Mouse (Mus musculus): ENCODE results near the gene Kank4. TPM values are rescaled to one million over a fixed set of nuclear protein-coding genes. Genes with fewer than 3 reads are reported as not detected.

Kank4 gene
- polyA plus RNA-seq, 1 experiment from 2014 or later: 0.70 TPM

- no peak overlapping the region for H3K9ac ChIP-seq
- H3K4me2 ChIP-seq: peak overlapping the region; percentile 27
- 50% methylated on average over 11 of the region's 11 CpGs for WGBS
- H3K27me3 ChIP-seq (replicated peaks): no peaks in the 10 kb centered on the region
- peak overlapping the region; percentile 79 for H3K27ac ChIP-seq (replicated peaks)
- no peak for ATAC-seq (ENCODE audit: extremely low read depth, insufficient number of reproducible peaks, low FRiP score, low TSS enrichment)
- H3K9me3 ChIP-seq: no peaks in the 10 kb centered on the region
- no peak overlapping the region for H3K4me3 ChIP-seq
- peaks cover 28% of the 10 kb centered on the region for H3K4me1 ChIP-seq
- no peaks in the 10 kb centered on the region for H3K36me3 ChIP-seq
These were observed 20.6 kb downstream of the Kank4 start for GRCm38 (mm10) chr4:98796591-98797341.

- H3K4me2 ChIP-seq: no peak overlapping the region
- H3K4me1 ChIP-seq: peaks cover 25% of the 10 kb centered on the region
- no peak overlapping the region for H3K4me3 ChIP-seq
- no peak overlapping the region for H3K27ac ChIP-seq (replicated peaks)
- H3K9me3 ChIP-seq: no peaks in the 10 kb centered on the region
- no peaks in the 10 kb centered on the region for H3K36me3 ChIP-seq
- WGBS: 77% methylated on average over 2 of the region's 2 CpGs
- H3K9ac ChIP-seq: no peak overlapping the region
- peaks cover 3% of the 10 kb centered on the region; the same call in 1 of the 2 replicates for H3K27me3 ChIP-seq (replicated peaks)
- no peak for ATAC-seq (ENCODE audit: extremely low read depth, insufficient number of reproducible peaks, low FRiP score, low TSS enrichment)
These were observed 22.1 kb downstream of the Kank4 start for GRCm38 (mm10) chr4:98795241-98795640.

GRCm38 (mm10) chr4:98793486-98793885, 23.9 kb downstream of the Kank4 start:
- no peak for ATAC-seq (ENCODE audit: extremely low read depth, insufficient number of reproducible peaks, low FRiP score, low TSS enrichment)
- H3K9me3 ChIP-seq: no peaks in the 10 kb centered on the region
- H3K27ac ChIP-seq (replicated peaks): no peak overlapping the region
- H3K4me2 ChIP-seq: no peak overlapping the region
- H3K27me3 ChIP-seq (replicated peaks): peaks cover 3% of the 10 kb centered on the region; the same call in 1 of the 2 replicates
- H3K36me3 ChIP-seq: no peaks in the 10 kb centered on the region
- 84% methylated on average over 9 of the region's 9 CpGs for WGBS
- H3K9ac ChIP-seq: no peak overlapping the region
- H3K4me3 ChIP-seq: no peak overlapping the region
- H3K4me1 ChIP-seq: peaks cover 41% of the 10 kb centered on the region

- H3K36me3 ChIP-seq: no peaks in the 10 kb centered on the region
- H3K27me3 ChIP-seq (replicated peaks): peaks cover 3% of the 10 kb centered on the region; the same call in 1 of the 2 replicates
- 29% methylated on average over 1 of the region's 1 CpGs for WGBS
- peaks cover 23% of the 10 kb centered on the region for H3K4me1 ChIP-seq
- H3K4me2 ChIP-seq: peak overlapping the region; percentile 69; the same call in 1 of the 2 replicates
- H3K9me3 ChIP-seq: no peaks in the 10 kb centered on the region
- H3K9ac ChIP-seq: no peak overlapping the region
- H3K4me3 ChIP-seq: no peak overlapping the region
- no peak for ATAC-seq (ENCODE audit: extremely low read depth, insufficient number of reproducible peaks, low FRiP score, low TSS enrichment)
- H3K27ac ChIP-seq (replicated peaks): no peak overlapping the region
These were observed 26.6 kb downstream of the Kank4 start for GRCm38 (mm10) chr4:98790721-98791120.

- Histone ChIP-seq H3K27me3 (replicated peaks) (peaks cover 3% of the 10 kb centered on the region; the same call in 1 of the 2 replicates), H3K9ac (peak overlapping the region; percentile 65), H3K9me3 (no peaks in the 10 kb centered on the region), H3K4me3 (peak overlapping the region; percentile 50), H3K4me1 (peaks cover 23% of the 10 kb centered on the region), H3K27ac (replicated peaks) (peak overlapping the region; percentile 54), H3K36me3 (no peaks in the 10 kb centered on the region), H3K4me2 (peak overlapping the region; percentile 69)
- no peak for ATAC-seq (ENCODE audit: extremely low read depth, insufficient number of reproducible peaks, low FRiP score, low TSS enrichment)
- WGBS: 4% methylated on average over 10 of the region's 10 CpGs
These were observed 27.5 kb downstream of the Kank4 start for GRCm38 (mm10) chr4:98789861-98790311.

DNA sequence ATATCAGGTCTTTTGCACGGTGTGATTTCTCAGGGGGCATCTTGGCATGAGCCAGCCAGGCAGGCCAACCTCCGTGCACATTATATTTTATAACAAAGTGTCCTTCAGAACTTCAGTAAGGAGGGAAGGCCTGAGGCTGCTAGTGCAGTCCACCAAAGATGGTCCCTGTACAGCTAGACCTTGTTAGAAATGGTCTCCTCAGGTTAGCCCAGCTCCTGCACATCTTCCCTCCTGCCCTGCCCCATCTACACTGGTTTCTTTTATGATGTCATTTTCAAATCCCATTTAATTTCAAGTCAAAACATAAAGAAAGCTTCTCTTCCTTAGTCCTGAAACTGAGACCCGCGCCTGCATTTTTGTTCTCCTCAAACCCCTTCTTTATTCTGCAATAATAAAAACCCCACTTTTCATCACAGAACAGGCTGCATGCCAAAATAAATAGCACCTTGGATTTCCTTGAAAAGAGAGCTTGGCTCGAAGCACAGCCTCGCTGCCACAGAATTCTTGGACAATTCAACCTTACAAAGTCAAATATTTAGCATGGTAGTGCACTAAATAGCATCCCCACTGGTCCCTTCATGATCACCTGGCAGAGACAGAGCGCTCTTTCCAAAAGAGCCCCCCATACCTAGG, 28.1 kb downstream of the Kank4 start:
- no peaks in the 10 kb centered on the region for H3K36me3 ChIP-seq
- peak overlapping the region; percentile 69 for H3K4me2 ChIP-seq
- peaks cover 3% of the 10 kb centered on the region; the same call in 1 of the 2 replicates for H3K27me3 ChIP-seq (replicated peaks)
- H3K9me3 ChIP-seq: no peaks in the 10 kb centered on the region
- WGBS: 54% methylated on average over 7 of the region's 7 CpGs
- peak overlapping the region; percentile 54 for H3K27ac ChIP-seq (replicated peaks)
- H3K4me1 ChIP-seq: peaks cover 23% of the 10 kb centered on the region
- H3K4me3 ChIP-seq: peak overlapping the region; percentile 50
- peak overlapping the region; percentile 65 for H3K9ac ChIP-seq
- ATAC-seq (ENCODE audit: extremely low read depth, insufficient number of reproducible peaks, low FRiP score, low TSS enrichment): no peak

DNA sequence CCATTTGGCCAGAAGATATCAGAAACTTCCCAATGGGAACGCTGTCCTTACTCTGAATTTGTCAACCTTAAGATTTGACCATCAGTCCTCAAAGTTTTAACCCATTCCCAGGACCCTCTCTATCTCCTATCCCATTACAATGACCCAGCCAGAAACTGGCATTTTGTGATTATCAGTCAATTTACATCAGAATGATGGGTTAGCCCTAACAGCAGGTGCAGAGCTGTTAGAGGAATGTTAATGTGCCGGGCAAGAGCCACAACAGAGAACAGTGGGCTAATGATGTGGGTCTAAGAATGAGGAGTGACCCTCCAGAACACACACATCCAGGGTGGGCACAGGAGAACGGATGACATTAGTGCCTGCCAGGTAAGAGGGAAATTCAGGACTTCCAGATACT, 31.1 kb downstream of the Kank4 start:
- no peak for ATAC-seq (ENCODE audit: extremely low read depth, insufficient number of reproducible peaks, low FRiP score, low TSS enrichment)
- H3K9me3 ChIP-seq: no peaks in the 10 kb centered on the region
- H3K9ac ChIP-seq: no peak overlapping the region
- 42% methylated on average over 3 of the region's 3 CpGs for WGBS
- H3K4me2 ChIP-seq: no peak overlapping the region
- H3K4me1 ChIP-seq: peaks cover 23% of the 10 kb centered on the region
- H3K27me3 ChIP-seq (replicated peaks): peaks cover 3% of the 10 kb centered on the region; the same call in 1 of the 2 replicates
- H3K27ac ChIP-seq (replicated peaks): no peak overlapping the region
- no peaks in the 10 kb centered on the region for H3K36me3 ChIP-seq
- H3K4me3 ChIP-seq: no peak overlapping the region

DNA sequence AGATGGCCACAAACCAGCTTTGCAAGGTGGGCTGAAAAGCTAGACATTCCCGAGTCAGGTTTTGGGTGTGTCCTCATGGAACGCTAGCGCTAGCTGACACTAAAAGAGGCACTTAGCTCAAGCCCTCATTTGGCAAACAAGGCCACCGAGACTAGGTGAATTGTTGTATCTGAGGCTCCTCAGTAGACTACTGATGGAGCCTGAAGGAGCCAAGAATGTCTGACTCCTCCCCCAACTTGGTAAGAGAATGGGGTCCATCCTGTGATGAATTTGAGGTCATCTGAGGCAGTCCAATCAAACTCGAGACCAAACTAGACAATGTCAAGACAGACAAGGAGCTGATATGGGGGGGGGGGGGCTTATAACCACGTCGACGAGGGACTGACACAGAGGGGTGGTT, 31.5 kb downstream of the Kank4 start:
- H3K27me3 ChIP-seq (replicated peaks): no peaks in the 10 kb centered on the region
- H3K9ac ChIP-seq: no peak overlapping the region
- H3K9me3 ChIP-seq: no peaks in the 10 kb centered on the region
- no peak overlapping the region for H3K4me3 ChIP-seq
- ATAC-seq (ENCODE audit: extremely low read depth, insufficient number of reproducible peaks, low FRiP score, low TSS enrichment): no peak
- H3K4me1 ChIP-seq: peaks cover 23% of the 10 kb centered on the region
- H3K4me2 ChIP-seq: no peak overlapping the region
- no peaks in the 10 kb centered on the region for H3K36me3 ChIP-seq
- 38% methylated on average over 8 of the region's 8 CpGs for WGBS
- H3K27ac ChIP-seq (replicated peaks): no peak overlapping the region

- peaks cover 2% of the 10 kb centered on the region; the same call in 1 of the 2 replicates for H3K36me3 ChIP-seq
- H3K4me3 ChIP-seq: peak overlapping the region; percentile 24
- H3K27me3 ChIP-seq (replicated peaks): peaks cover 23% of the 10 kb centered on the region
- H3K4me1 ChIP-seq: peaks cover 28% of the 10 kb centered on the region
- H3K9ac ChIP-seq: 0 out of 2 replicates have a peak overlapping the region, but pooled peaks have one; percentile 4
- 11% methylated on average over 16 of the region's 16 CpGs for WGBS
- H3K4me2 ChIP-seq: peak overlapping the region; percentile 58
- no peaks in the 10 kb centered on the region for H3K9me3 ChIP-seq
- H3K27ac ChIP-seq (replicated peaks): no peak overlapping the region
- ATAC-seq (ENCODE audit: extremely low read depth, insufficient number of reproducible peaks, low FRiP score, low TSS enrichment): no peak
These were observed 39.1 kb downstream of the Kank4 start for GRCm38 (mm10) chr4:98778219-98778618.

DNA sequence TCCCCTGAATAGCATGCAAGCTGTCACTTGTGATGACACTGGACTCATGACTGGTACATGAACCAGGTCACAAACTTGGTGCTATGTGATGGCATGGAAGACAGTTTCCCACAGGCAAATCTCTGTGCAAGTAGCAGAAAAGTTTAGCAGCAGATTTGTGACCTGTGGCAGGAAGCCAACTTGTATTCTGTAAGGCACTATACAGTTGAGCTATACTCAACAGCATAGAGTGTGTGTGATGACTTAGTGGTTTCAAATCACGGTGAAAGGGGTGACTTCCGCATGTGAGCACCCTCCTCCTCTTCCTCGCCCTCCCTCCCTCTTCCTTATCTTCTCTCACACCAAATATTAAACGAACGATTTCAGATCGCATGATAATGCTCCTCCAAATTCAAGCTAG, 39.9 kb downstream of the Kank4 start:
- ATAC-seq (ENCODE audit: extremely low read depth, insufficient number of reproducible peaks, low FRiP score, low TSS enrichment): no peak
- no peaks in the 10 kb centered on the region for H3K9me3 ChIP-seq
- peak overlapping the region; percentile 58 for H3K4me2 ChIP-seq
- WGBS: 47% methylated on average over 6 of the region's 6 CpGs
- H3K9ac ChIP-seq: no peak overlapping the region
- no peak overlapping the region for H3K27ac ChIP-seq (replicated peaks)
- H3K36me3 ChIP-seq: peaks cover 2% of the 10 kb centered on the region; the same call in 1 of the 2 replicates
- H3K4me3 ChIP-seq: no peak overlapping the region
- peaks cover 23% of the 10 kb centered on the region for H3K27me3 ChIP-seq (replicated peaks)
- peaks cover 28% of the 10 kb centered on the region for H3K4me1 ChIP-seq

DNA sequence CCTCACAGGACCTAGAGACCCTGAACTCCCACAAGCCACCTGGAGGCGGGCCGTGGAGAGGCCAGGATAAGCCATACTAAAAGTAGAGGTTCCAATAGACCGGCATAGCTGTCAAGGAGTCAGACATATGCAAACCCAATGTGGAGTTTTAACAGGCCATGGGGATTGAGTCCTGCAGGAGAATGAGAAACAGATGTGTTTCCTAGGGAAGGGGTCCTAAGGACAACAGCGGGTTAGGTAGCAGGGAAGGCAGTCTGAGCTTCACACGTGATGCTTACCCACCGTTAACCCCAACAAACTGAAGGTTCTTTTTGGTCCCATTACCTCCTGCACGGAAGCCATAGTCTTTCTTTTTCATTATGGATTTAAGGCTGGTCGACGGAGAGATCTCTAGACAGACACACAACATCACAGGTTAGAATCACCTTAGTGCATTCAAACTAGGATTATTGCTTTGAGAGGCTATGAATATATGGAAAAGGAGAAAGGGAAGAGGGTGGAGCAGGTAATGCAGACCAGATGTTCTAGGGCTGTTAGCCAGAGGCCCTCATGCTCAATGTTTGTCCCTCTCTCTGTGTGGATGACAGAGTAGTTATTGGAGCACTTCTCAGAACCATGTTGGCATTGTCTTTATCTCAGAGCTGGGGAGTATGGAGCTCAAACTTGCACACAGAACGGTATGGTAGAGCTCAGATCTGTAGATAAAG, 40.5 kb downstream of the Kank4 start:
- Histone ChIP-seq H3K4me2 (no peak overlapping the region), H3K27ac (replicated peaks) (no peak overlapping the region), H3K9me3 (no peaks in the 10 kb centered on the region), H3K27me3 (replicated peaks) (peaks cover 23% of the 10 kb centered on the region), H3K4me3 (no peak overlapping the region), H3K9ac (no peak overlapping the region), H3K4me1 (peaks cover 28% of the 10 kb centered on the region), H3K36me3 (peaks cover 2% of the 10 kb centered on the region; the same call in 1 of the 2 replicates)
- no peak for ATAC-seq (ENCODE audit: extremely low read depth, insufficient number of reproducible peaks, low FRiP score, low TSS enrichment)
- 74% methylated on average over 10 of the region's 10 CpGs for WGBS
